Mouse (Mus musculus) cerebellum, adult 9-11 months (tissue): ENCODE measurements at regions not wholly inside any gene's neighbourhood (a gene's known extent, or its start where the extent isn't known, plus 50 kb on each side); places are given as distances from the start of the nearest gene placed in this dataset.

Experiments used
- DNase-seq: peaks from one replicate; pipeline ENCODE4 v3.0.0; 2022

- DNase-seq, result no peak
Measured at GRCm38 (mm10) chr9:51525906-51526305, 197.2 kb upstream of the 1810046K07Rik start.

- DNase-seq, result no peak
Measured at GRCm38 (mm10) chr9:51538894-51539293, 210.2 kb upstream of the 1810046K07Rik start.

- DNase-seq, result no peak
Measured at GRCm38 (mm10) chr9:51541940-51542339, 213.2 kb upstream of the 1810046K07Rik start.

- no peak for DNase-seq
Measured at GRCm38 (mm10) chr9:51572040-51572439, 193.1 kb upstream of the Arhgap20 start.

GRCm38 (mm10) chr9:51581601-51582000 lies 183.5 kb upstream of the Arhgap20 start:
- no peak for DNase-seq

GRCm38 (mm10) chr9:51593707-51594106 lies 171.4 kb upstream of the Arhgap20 start:
- DNase-seq, result no peak

- DNase-seq, result no peak
Measured at GRCm38 (mm10) chr9:51598706-51599105, 166.4 kb upstream of the Arhgap20 start.

- no peak for DNase-seq
Measured at GRCm38 (mm10) chr9:51608158-51608557, 157.0 kb upstream of the Arhgap20 start.

- DNase-seq, result no peak
Measured at GRCm38 (mm10) chr9:51608697-51609456, 156.3 kb upstream of the Arhgap20 start.

- DNase-seq, result no peak
Measured at GRCm38 (mm10) chr9:51626156-51626555, 139.0 kb upstream of the Arhgap20 start.

- no peak for DNase-seq
Measured at GRCm38 (mm10) chr9:51636097-51636496, 129.0 kb upstream of the Arhgap20 start.

GRCm38 (mm10) chr9:51636559-51637127 lies 128.5 kb upstream of the Arhgap20 start:
- no peak for DNase-seq

- no peak for DNase-seq
Measured at GRCm38 (mm10) chr9:51637131-51637920, 127.8 kb upstream of the Arhgap20 start.

- no peak for DNase-seq
Measured at GRCm38 (mm10) chr9:51641706-51642105, 123.4 kb upstream of the Arhgap20 start.

GRCm38 (mm10) chr9:51645426-51645825 lies 119.7 kb upstream of the Arhgap20 start:
- no peak for DNase-seq

GRCm38 (mm10) chr9:51653376-51654292 lies 111.5 kb upstream of the Arhgap20 start:
- no peak for DNase-seq

- DNase-seq, result no peak
Measured at GRCm38 (mm10) chr9:51654645-51655044, 110.5 kb upstream of the Arhgap20 start.

- no peak for DNase-seq
Measured at GRCm38 (mm10) chr9:51657796-51658195, 107.3 kb upstream of the Arhgap20 start.

GRCm38 (mm10) chr9:51660908-51661874 lies 103.9 kb upstream of the Arhgap20 start:
- DNase-seq, result no peak

GRCm38 (mm10) chr9:51661911-51662310 lies 103.2 kb upstream of the Arhgap20 start:
- no peak for DNase-seq

GRCm38 (mm10) chr9:51664353-51664752 lies 100.8 kb upstream of the Arhgap20 start:
- no peak for DNase-seq
